Mouse (Mus musculus) megakaryocyte, embryonic 14.5 days (primary cell): ENCODE measurements around the gene Rpn2.

Experiments
- FLI1 ChIP-seq: IDR thresholded peaks from 2 replicates; pipeline ENCODE4 v1.6.1; 2012; ENCODE audit warnings: low read length, inconsistent platforms, mixed read lengths
- GATA1 ChIP-seq: IDR thresholded peaks from 3 replicates; pipeline ENCODE4 v1.6.1; 2012; ENCODE audit warnings: mixed read lengths, low read length, inconsistent platforms, borderline replicate concordance

GRCm38 (mm10) chr2:157316358-157316933, 37.6 kb downstream of the Rpn2 start:
- TF ChIP-seq GATA1 (no peak), FLI1 (no peak)
